Mouse (Mus musculus) CD4-positive helper T cell, adult 2 months (primary cell): Measurements from ENCODE around the gene Mymk.

Experiments used
- DNase-seq: peaks from one replicate; pipeline ENCODE4 v3.0.0-alpha.2; 2012; ENCODE audit warnings: low read depth, missing footprints, low spot score

Gene Mymk

DNA sequence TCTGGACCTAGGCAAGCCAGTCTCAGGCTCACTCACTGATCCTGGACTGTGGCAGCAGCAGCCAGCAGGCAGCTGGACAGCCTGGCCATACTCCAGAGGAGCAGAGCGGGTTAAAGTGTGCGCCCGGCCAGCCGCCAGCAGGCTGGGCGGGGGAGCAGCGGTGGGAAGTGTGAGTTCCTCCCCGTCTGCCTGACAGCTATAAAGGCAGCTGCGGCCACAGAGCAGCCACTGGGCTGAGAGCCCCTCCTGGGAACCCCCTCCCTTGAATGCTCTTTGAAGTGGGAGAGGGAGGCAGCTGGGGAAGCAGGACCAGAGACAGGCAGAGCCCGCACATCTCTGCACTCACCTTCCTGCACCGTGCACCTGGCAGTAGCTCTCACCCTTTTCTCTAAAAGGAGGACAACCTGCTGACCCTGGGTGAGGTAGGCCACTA is 7.2 kb upstream of the Mymk start, which contains the start of gene Adamtsl2:
Gene Adamtsl2, plus strand, starts transcription at position 228 of the 433 bp plus-strand sequence.
- no peak for DNase-seq

DNA sequence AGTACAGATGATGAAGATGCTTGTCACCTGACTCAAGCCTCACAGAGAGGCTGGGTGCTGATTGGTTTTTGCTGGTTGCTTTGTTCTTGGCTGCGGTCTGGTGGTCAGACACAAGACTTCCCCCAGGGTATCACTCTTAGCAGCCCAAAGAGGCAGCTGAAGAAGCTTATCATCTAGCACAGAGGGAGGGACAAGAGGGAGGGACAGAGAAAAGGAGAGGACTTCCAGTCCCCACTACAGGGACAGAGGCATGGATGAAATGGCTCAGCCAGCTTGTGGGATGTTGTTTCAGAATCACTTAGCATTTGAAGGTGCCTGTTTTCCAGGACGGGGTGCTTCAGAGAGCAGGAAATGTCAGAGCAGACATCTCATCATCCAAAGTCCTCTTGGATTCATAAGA is 6.3 kb upstream of the Mymk start:
- no peak for DNase-seq

DNA sequence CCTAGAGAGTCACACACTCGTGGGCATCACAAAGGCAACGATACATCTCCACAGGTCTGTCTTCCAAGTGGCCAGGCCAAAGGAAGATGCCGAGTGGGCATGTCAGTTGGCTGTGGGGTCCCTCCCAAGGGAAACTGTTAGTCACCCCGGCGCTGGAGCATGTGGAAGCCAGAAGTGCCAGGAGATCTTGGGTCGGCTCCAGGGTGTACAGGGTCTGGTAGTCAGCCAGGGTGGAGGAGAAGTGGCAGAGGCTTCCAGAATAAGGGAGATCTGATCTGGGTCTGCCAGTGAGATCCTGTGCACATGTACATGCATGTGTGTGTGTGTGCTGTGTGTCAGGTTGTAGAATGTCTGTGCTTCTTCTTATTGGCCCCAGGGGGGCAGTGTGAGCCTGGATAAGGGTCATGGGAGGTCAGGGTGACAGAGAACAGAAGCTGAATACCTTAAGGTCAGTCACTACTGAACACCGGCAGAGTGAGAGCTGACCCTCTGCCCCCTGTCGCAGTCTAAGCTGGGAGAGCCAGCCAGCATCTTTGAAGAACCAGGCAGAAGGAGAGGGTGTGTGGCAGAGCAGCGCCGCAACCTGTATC is 5.8 kb upstream of the Mymk start:
- no peak for DNase-seq

DNA sequence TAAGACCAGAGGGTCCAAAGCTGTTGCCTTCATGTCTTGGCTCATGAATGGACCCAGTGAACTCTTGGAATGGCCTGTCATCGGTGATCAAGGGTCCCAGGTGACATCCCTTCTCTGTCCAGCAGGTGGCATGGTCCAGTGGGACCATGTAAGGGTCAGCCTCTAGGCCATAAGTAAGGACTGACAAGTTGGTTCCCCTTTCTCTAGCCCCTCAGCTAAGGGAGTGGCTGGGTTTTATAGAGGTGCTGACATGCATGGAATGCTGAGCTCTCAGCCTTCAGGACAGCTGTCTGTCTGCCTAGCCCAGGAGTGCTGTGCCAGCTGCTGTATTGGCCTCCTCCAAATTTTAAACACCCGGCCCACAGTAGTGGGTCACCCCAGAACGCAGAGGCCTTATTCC is 3.5 kb upstream of the Mymk start:
- DNase-seq: peak; percentile 28

DNA sequence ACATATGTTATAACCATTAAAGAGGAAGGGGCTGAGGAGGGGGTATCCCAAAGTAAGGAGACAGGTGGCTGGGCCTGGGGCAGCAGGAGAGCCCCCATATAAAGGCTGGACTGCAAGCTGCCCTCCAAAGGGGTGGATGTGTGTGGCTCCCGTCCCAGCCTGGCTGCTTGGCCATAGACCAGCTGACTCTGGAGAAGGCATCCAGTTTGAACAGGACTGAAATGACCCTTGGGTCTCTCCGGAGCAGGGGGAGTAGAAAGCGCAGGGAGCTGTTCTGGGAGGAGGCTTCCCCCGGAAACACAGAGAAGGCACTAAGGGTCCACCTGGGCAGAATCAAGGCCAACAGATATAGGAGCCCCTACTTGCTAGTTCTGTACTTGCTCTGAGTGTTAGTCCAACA is 2.8 kb upstream of the Mymk start:
- no peak for DNase-seq

DNA sequence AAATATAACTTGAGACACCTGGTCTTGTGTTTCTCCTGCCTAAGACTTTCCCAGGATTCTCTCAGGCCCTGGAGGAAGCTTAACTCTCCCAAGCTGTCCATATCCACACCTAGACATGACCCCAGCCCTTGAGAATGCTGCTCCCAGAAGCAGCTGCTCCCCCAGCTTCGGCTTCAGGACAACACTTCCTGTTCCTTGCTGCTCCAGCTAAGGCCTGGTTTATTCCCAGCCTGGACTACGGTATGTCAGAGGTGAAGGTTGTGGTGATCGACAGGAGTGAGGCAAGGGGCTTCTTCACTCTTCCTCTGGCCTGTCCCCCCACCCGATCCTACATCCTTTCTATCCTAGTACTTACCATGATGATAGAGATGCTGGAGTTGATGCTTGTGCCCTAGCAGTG is 1.4 kb upstream of the Mymk start:
- no peak for DNase-seq

DNA sequence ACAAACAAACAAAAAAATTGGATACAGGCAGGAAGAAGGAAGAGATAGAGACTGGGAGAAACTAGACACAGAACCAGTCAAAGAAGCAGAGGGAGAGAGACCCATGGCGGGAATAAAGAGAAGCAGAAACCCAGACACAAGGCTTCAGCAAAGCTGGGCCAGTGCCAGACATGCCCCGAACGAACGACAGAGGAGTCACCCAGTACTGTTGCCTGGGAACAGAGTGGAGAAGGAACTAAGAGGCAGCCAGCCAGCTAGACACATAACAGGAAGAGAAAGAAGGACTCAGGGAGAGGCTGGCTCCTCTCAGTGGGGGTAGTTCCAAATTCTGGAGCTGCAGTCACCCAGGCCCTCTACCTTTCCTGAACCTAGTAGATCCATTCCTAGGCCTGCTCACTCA is 842 bp downstream of the Mymk start:
- no peak for DNase-seq

DNA sequence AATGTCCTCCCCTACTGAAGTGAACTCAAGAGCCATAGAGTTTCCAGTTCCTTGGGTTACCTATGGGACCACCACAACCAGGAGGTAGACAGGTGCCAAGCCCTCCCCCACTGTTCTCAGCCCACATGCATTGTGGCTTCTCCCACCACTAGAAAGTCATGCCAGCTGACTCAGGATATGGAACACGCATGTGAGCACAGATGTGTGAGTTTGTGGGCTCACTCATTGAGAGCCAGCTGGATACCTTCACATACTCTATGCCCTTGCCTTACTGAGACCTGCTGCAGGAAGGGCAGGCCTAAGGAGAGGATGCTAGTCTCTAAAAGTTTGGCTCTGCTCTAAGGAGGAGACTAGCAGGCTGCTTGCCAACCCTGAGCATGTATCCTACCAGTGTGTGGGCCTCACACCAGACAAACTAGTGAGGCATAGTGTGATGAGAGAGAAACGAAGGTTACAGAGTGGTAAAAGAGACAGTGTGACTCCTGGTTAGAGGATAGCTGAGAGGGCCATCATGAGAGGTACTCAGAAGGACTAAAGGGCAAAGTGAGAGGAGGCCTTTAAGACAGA is 1.6 kb downstream of the Mymk start:
- no peak for DNase-seq

DNA sequence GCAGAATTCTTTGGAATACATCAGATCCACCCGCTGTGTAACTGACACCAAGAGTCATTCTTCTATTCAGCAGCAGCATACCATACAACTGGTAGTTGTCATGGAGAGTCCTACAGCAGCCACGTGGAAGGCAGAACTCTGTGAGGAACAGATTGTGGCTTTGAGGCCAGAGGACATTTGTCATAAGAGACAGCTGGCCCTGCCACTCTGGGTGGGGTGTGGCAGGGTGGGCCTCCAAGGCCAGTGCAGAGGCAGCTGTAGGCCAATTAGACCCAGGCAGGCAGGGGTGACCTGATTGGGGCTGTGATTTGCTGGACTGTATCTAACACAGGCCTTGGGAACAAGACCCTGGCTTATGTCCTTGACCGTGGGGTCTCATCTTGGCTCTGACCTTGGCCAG is 2.3 kb downstream of the Mymk start:
- no peak for DNase-seq

DNA sequence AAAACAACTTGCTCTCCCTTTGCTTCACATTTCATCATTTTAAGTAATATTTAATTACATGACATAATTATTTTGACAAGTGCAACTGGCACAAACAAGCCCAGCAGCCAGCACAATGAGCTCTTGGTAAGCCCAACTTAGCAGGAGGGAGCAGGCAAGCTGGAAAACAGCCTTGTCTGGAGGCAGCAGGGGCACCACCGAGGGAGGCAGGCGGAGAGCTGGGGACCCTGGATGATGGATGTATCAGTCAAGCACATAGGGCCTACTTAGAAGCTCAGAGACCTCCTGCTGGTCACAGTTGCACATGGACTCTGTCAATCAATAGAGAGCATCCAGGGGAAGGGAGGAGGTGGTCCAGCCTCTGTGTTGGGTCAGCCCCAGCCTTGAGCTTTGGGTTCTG is 4.0 kb downstream of the Mymk start:
- DNase-seq: no peak

DNA sequence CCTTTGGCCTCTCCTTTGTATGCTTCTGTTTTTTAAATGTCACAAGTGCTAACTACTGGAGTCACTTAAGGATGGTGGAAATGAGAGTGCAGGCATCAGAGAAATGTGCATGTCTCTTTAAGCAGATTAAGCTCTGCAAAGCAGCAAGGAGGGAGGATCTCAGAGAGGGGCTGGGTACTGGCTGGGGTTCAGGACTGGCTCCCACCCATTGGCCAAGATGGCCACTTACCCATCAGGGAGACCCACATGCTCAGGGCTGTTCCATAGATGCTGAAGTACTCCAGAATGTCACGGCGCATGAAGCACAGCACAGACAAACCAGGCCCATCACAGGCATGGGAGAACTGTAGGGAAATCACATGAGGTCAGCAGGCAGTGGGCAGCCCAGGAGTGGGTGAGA is 4.9 kb downstream of the Mymk start:
- no peak for DNase-seq

DNA sequence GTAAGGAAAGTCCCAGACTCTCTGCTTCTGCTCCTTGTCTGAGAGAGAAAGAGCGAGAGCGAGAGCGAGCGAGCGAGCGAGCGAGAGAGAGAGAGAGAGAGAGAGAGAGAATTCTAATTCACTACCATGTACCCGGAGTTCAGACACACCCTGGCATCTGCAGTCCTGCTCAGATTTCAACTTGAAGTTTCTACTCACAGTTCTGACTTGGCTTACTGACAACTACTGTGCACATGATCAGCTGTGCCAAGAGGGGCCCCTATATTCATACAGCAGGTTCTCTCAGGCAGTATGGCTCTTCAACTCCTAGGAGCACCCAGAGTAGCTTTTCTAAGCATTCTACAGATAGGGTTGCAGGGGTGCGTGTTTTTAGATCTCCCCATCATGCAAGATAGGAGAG is 12.8 kb downstream of the Mymk start:
- DNase-seq: no peak

DNA sequence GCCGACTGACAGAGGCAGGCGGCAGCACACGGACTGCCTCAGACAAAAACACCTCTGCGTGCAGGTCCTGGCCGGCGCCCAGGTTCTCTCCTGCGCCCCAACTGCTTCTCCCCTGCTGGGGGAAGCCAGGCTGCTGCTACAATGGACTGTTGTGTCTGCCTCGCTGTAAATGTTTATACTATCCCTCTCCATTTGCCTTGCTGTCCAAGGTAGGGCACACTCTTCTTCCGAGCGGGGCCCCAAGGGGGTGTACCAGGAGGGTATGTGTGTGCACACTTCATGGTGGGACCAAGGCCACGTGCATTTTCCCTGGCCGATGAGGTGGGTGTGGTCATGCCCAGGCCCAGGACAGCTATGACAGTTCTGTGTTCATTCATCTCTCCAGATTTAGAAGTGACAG is 13.2 kb downstream of the Mymk start:
- DNase-seq: no peak

DNA sequence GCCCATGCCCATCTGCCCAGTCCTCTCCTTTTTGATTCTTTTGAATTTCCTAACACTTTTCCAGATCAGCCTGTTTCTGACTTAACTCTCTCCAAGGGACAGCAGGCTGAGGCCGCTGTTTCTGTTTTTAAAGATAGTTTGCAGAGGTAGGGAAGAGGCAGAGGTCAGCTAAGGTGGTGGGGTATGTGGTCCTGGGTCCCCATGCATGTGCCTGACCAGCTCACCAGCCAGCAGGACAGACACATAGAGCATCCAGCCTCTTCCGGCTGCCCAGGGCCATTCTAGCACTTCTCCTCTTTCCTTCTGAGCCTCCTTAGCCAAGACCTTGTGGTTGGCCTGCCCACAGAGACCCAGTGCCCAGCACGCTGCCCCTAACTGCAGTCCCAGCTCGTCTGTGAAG is 13.7 kb downstream of the Mymk start:
- DNase-seq: no peak

DNA sequence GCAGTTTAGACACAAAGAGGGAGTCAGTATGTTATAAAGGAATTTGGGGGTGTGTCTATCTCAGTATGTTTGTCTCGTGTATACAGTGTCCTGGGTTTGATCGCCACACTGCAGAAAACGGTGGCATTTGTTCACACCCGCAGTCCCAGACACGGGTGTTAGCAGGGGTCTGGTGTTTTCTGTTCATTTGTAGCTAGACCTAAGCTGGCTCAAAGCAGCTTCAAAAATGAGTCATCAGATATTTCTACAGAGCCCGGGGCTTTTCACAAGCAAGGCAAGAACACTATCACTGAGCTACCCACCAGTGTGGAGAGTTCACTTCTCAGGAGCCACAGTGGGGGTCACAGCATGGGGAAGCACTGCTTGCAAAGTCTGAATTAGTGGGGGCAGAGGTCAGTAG is 22.6 kb downstream of the Mymk start:
- no peak for DNase-seq

DNA sequence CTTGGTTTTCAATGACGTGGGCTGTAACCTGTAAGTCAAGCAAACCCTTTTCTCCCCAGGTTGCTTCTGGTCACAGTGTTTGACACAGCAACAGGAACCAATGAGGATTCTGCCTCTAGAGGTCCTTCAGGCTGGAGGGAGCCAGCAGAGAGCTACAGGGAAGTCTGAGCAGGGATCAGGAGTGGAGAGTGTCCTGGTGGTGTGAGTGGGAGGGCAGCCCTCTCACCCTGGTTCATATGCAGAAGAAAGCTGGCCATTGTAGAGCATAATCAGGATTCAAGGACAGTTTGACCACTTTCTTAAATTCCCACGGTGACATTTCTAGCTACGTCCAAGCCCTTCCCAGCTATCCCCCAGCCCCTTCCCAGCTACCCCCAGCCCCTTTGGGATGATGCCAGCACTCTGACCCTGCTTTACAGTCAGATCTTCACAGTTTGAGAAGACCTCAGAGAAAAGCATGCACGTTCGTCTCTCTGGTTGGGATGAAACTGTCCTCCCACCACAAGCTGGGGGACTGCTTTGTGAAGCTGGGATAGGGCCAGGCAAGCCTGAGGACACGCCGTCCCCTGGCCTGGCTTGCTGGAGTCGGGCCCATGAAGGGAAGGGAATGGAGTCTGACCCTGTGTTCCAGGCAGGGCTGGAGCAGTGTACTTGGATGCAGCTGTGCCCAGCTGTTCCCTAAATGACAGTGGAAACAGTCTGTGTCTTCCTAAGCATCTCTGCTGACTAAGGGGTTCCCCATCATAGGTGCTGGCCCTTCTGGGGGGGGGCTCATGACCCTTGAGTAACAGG is 25.8 kb downstream of the Mymk start:
- no peak for DNase-seq

DNA sequence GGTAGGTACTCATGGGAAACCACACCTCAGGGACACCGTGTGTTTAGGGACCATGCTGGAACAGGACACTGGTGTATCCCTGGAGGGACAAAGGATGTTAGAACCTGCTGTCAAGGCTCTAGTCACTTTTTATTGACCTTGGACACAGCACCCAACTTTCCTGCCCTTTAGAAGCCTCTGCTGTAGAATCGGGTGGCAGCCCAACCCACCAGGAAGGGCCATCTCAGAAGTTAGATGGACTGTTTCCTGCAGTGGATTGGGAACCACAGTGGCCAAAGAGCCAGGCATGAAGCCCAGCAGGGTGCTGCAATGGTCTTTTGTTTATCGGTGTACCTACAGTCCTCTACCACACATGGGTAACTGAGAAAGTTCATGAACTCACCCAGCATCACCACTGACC is 27.3 kb downstream of the Mymk start:
- DNase-seq: no peak

DNA sequence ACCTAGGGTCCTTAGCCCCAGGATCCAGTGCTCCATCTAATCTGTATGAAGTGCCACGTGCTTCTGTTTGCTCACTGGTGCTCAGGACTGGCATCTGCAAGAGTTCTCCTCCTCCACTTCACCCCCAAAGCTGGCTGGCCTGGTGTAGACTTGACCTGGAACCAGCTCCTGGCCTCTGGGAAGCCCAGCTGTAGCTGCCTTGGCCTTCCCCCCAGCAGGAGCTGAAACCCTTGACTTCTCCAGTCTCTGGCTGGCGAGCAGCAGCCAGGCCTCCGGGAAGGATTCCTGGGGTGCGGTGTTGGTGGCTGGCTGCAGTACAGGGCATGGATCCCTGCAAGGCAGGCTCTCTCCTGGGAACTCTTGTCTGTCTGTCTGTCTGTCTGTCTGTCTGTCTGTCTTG is 27.8 kb downstream of the Mymk start:
- DNase-seq: no peak

DNA sequence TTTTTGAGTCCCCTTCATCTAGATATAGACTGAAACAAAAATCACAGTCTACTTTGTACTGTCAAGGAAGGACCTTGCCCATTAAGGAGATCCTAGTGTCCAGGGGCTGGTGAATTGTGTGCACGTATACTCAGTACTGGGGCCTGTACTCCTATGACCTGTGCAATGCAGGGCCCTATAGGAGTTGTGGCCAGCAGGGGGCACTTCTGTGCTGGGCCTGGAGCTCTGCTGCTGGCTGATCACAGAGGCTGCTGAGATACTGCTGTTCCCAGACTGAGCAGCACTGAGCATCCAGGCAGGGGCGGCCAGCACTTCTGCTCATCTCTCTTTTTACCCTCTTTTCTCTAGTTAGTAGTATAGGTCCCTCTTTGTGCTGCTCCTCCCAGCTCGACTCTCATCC is 28.5 kb downstream of the Mymk start:
- DNase-seq: peak; percentile 67

DNA sequence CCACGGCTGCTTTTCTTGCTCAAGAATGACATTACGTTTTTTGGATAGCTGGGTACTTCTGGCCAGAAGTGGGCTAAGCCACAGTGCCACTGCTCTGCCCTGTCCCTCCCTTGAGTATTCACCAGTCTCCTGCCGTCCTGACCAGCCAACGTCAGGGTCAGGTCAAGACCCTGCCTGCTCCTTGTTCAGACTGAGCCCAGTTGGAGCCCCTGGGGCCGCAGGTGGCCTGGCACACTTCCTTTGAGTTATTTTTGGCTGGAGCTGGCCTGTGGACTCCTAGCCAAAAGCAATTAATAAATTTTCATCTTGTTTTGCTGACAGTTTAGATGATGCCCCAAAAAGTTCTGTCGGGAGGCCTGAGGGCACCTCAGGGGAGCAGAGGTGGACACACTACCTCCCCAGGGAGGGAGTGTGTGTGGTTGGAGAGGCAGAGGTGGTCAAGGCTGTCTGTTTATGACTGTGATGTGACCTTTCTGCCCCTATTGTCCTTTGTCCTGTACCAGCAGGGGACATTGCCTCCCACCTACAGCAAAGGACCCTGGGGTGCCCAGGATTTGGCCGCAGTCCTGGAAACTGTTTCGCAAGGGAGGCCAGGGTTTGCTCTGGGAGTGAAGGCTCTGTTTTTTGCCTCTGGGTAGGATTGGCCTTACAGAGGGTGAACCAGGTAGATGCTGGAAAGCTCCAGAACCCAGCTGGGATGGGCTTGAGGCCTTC is 29.7 kb downstream of the Mymk start:
- no peak for DNase-seq

DNA sequence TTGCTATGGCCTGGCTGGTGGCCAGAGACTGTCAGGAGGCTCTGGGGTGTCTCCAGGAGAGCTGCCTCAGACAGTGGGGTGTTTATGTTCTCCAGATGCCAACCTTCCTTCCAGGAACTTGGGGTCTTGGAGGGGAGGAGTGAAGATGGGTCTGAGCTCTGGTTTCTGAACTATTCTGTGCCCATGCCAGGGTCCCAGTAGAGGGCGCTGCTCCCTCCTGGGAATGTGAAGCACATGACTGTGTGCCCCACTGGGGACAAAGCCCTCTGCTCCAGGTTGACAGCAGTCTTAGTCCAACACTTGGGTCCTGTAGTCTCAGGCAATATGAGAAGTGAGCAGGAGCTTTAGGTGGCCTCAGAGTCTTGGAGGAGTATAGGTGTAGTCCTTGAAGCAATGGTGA is 32.7 kb downstream of the Mymk start:
- no peak for DNase-seq

DNA sequence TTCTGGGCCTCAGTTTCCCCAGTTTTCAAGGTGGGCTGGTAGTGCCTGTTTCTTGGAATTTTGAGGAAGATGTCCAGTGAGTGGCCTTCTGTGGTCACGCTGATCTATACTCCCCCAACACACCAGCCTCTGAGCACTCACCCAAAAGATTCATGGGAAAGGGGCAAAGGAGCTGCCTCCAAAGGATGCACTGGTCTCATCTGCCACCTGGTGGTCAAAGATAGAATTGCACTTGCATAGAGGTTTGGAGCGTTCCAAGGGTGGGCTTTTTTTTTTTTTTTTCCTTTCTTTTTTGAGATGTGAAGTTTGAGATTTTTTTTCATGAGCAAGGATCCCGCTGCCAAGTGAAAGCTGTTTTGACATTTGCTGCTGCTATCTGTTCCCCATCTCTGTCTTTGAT is 33.4 kb downstream of the Mymk start:
- DNase-seq: peak; percentile 58

DNA sequence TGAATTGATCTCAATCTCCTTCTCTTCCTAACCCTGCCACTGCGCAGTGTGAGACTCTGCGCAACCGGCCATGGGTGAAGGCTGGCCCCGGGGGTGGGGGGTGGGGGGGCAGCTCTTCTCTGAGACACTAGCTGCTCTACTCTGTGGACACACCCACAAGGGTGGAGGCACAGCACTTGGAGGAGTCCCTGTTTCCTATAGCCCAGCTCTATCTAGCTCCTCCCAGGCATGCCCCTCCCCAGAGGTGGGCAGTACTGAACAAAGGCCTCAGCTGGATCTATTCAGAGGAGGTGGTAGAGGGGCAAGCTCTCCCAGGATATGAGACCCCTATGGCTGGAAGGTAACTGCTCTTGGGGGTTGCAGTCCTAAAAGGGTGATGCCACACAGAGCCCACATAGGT is 35.0 kb downstream of the Mymk start:
- no peak for DNase-seq
